Mouse (Mus musculus) liver, embryonic 14.5 days (tissue): ENCODE measurements around the gene Senp7.

Experiments used
- CTCF ChIP-seq: IDR thresholded peaks from 2 replicates; pipeline ENCODE4 v1.5.1; 2016; ENCODE audit warnings: antibody characterized with exemption, low read depth, control low read depth
- EP300 ChIP-seq: IDR thresholded peaks from 2 replicates; pipeline ENCODE4 v1.6.1; 2016; ENCODE audit warnings: antibody characterized with exemption, low read depth

GRCm38 (mm10) chr16:56061995-56062594 is 14.0 kb downstream of the Senp7 start:
- no peak for TF ChIP-seq EP300
- no peak for TF ChIP-seq CTCF
